Comparison of ENCODE assay signal across 1 mouse cellular context in genomic region chr9:58581958-58582540, GRCm38 (mm10).
TF ChIP-seq lines count a peak whose summit lies in the region.

Gene Nptn (plus strand): TSS chr9:58582240.

TF ChIP-seq in MEL, 35 proteins besides CTCF, POLR2A, EP300 and RAD21 (continued from another document):
- peak; percentile 98 for TF ChIP-seq BHLHE40 (IDR thresholded peaks at IDR 0.05; ENCODE audit: borderline replicate concordance, low read depth, low read length)
- TF ChIP-seq SIN3A (IDR thresholded peaks at IDR 0.05; ENCODE audit: low read length): peak; percentile 38; the same call in 1 of the 2 replicates
- TF ChIP-seq CHD2 (IDR thresholded peaks at IDR 0.05; ENCODE audit: low read length): peak; percentile 90
TF ChIP-seq in MEL: peak in this region for 12.
